Mouse (Mus musculus) E14TG2a.4 (cell line): ENCODE measurements around the gene Syncrip.

Source experiments
- CTCF ChIP-seq: conservative IDR thresholded peaks from 2 replicates; pipeline ENCODE4 v1.5.1; 2014; ENCODE audit warnings: low read length
- NANOG ChIP-seq: IDR thresholded peaks from 2 replicates; pipeline ENCODE4 v1.6.1; 2014; ENCODE audit warnings: borderline replicate concordance, low read length, mixed read lengths
- POU5F1 ChIP-seq: IDR thresholded peaks from 2 replicates; pipeline ENCODE4 v1.6.1; 2014; ENCODE audit warnings: low read length, borderline replicate concordance

DNA sequence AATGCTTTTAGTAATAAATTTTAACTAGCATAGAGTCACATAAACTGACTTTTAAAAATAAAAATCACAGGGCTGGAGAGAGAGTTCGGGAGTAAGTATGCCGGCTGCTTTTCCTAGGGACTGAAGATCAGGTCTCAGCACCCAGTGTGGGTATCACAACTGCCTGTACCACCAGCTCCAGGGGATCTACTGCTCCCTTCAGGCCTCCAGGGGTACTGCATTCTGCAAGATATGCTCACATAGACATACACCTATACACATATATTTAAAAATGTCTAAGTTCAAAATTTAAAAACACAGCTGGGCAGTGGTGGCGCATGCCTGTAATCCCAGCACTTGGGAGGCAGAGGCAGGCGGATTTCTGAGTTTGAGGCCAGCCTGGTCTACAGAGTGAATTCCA, 59.9 kb downstream of the Syncrip start:
- TF ChIP-seq CTCF: peak; percentile 56
- no peak for TF ChIP-seq POU5F1
- TF ChIP-seq NANOG: no peak
